Mouse (Mus musculus): ENCODE measurements around the gene Herpud2. TPM values are rescaled to one million over a fixed set of nuclear protein-coding genes. Genes with fewer than 3 reads are reported as not detected.
A peak's percentile ranks its signal among the peaks of the same experiment; 100 is the strongest.

The Herpud2 gene
- 10 to 100 TPM; 48.3 to 48.8 TPM for total RNA-seq (2021)
- long read RNA-seq, experiment 1, transcript Herpud2-201 (8 exons, 2,781 nt) = major isoform, 35 of 44 reads
- long read RNA-seq, experiment 1, partial matches to known transcripts = 3 of 44 reads
- long read RNA-seq, experiment 1, other reads (novel, unspliced or antisense) = 5 of 44 reads
- long read RNA-seq, experiment 2, transcript Herpud2-202 (1 exons, 3,955 nt) = minor isoform, 5 of 113 reads
- long read RNA-seq, experiment 2, transcript Herpud2-201 (8 exons, 2,781 nt) = major isoform, 91 of 113 reads
- long read RNA-seq, experiment 2, partial matches to known transcripts = 8 of 113 reads
- long read RNA-seq, experiment 2, other reads (novel, unspliced or antisense) = 9 of 113 reads

DNA sequence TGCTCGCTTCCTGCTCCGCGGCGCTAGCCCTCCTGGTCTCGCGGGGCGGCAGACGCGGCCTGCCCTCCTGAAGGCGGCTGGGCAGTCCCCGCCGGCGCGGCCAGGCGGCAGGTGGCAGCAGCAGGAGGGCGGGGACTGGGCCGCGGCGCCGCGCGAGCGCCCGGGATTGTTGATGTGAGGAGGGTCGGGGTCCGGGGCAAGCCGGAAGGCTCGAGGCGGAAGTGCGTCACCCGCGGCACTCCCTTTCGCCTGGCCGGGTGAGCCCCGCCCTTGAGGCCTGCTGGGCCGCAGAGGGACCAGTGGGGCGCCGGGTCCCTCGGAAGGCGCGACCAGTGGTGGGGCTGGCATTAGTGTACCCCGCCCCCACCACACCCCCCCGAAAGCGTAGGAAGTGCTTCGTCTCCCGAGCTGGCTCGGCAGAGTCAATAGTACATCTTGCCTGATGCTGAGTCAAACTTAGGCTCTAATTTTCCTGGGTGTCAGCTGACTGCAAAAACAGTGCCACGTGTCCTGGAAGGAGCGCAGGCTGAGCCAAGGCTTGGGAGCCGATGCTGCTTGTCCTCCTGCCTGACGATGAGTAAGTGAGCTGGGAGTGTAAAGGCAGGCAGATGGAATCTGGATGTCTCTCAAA lies at the start of gene Herpud2:
Gene Herpud2, minus strand, starts transcription at position 210 of the 631 bp plus-strand sequence.
- peak; percentile 86 for DNase-seq (ENCODE audit: low spot score in 2 of 2)

DNA sequence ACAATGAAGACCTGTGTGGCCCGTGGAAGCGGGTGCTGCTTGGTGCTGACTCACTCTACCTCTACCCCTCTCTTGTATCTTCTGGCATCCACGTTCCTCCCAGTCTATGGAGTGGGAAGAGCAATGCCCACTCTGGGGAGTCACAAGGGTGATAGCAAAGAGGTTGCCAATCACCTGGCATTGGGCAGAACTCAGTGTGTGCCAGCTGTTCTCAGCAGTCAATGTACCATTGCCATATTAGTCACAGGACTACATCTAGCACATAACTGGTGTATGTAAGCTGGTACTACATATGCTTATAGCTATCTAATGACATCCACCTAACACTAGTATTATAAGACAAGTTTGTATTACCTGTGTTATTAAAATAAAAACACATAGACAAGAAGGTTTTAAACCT lies 49.4 kb upstream of the Herpud2 start:
- no peak for DNase-seq (ENCODE audit: low spot score in 2 of 2)

DNA sequence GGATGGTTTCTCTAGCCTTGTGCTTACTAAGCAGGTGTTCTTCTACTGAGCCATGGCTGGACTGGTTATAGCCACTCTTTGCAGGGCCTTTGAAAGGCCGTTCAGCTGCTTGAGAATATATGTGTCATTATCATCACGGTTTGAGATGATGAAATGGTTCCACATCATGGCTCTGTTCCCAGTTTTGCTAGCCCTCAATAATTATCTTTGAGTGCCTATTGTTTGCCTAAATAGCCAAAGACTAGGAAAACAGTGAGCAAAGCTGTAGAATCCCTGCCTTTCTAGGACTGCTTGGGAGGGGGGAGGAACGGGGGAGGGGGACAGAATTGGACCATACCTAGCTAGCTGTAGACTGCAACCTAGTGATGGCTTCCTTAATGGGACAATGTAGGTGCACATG lies 48.5 kb upstream of the Herpud2 start:
- no peak for DNase-seq (ENCODE audit: low spot score in 2 of 2)

DNA sequence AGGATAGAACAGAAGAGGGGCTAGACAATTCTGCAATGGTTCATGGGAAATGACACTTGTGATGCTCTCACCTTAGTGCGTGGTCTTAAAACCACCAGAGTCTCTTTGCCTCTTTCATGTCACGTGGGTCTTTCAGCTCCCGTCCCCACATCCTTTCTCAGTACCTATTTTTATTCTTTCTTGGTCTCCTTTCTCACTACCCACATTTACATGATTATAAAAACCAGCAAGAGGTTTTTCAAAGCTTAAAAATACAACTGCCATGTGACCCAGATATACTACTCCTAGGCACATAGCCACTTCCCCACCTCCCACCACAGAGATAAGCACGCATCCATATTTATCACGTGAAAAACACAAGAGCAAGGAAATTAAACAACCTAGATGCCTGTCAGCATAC lies 45.1 kb upstream of the Herpud2 start:
- no peak for DNase-seq (ENCODE audit: low spot score in 2 of 2)

DNA sequence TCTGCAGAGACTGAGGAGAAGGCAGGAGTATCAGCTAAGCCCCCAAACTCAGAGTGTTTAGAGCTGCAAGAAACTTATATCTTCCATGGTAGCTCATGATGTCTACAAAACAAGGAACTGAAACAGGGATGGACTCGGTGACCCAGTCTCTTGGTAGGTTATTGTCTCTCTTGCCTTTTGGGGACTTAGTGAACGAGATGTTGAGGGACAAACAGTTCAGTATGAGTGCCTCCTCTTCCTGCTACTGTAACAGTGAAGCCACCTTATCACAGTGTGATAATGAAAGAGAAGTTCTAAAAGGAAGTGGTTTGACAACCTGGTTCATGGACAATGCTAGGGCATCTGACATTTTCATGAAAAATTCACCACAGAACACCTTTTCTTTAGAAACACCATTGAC lies 40.0 kb upstream of the Herpud2 start:
- DNase-seq (ENCODE audit: low spot score in 2 of 2) = no peak

DNA sequence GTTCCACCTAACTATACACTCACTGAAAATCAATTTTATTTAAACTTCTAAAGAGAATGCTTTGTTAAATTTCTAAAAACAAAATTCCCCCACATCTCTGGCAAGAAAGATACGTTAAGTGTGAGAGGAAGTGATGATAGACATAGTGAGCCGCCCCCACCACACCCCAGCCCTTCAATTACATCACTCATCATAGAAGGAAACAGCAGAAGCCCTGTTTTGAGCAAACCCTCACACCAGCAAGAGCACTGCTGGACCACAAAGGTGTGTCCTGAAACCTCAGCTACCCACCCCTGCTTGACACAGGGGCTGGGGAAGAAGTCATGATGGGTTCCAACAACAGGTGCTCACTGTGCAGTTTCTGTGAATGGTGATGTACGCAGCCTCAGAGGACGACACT lies 34.9 kb upstream of the Herpud2 start:
- DNase-seq (ENCODE audit: low spot score in 2 of 2) = no peak

DNA sequence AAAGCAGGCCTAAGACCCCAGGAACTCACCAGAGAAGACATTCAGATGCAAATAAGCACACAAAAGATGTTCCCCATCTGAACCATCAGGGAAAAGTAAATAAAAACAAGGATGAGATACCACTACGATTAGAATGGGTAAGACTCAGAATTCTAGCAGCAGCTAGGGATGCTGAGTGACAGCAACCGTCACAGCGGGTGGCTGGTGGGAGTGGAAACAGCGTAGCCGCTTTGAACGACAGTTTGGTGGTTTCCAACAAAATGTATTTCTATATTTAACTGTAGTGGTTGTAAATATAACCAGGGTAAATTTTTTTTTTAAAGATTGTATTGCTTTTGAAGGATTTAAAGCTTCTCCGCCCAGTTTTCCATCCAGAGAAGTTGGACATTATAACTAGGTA lies 34.2 kb upstream of the Herpud2 start:
- DNase-seq (ENCODE audit: low spot score in 2 of 2) = no peak

DNA sequence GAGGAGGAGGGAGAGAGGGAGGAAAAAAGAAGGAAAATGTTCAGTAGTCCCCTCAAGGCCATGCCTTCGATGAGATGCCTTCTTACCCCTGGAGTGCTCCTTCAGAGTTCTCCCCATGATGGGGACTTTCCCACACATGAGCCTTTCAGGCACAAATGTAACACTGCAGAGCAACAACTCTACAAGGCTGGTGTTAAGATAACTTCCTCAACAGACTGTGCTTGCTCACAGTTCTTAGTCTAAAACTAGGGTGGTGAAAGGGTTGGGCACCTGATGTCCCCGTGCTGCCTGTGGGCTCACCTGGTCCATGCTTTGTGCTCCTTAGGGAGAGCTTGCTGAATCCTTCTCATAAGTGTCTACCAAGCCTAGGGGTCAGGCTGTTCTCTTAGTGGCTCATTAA lies 33.0 kb upstream of the Herpud2 start:
- no peak for DNase-seq (ENCODE audit: low spot score in 2 of 2)

DNA sequence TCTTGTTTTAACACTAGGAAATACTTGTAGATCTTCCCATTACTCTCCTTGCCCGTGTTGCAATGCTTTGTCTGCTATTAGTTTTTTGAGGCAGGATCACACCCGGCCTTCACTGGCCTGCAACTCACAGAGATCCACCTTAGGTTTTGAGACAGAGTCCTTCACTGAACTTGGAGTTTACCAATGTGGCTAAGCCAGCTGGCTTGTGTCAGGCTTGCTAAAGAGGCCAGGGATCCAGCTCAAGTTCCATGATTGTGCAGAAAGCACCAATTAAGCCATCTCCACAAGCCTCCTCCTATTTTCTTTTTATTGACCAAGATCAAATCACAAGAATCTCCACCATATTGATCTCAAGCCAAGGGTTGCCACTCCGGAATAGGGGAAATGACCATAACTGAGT lies 26.4 kb upstream of the Herpud2 start:
- no peak for DNase-seq (ENCODE audit: low spot score in 2 of 2)

DNA sequence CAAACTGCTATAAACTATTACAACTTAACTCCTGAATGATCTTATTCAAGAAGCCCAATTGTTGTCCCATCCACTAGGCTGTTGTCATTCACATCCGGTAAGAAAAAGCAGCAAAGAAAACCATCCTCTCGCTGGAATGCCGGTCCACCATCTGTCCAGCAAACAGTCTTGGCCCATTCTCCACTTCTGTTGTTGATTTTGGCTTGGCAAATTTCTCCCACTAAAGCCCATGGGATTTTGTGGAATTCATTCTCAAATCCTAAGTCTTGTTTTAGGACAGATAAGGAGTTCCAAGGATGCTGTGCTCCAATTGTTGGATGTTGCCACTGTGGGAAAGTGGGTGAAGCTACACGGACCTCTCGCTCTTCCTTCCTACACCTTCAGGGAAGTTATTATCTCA lies 25.6 kb upstream of the Herpud2 start:
- no peak for DNase-seq (ENCODE audit: low spot score in 2 of 2)

DNA sequence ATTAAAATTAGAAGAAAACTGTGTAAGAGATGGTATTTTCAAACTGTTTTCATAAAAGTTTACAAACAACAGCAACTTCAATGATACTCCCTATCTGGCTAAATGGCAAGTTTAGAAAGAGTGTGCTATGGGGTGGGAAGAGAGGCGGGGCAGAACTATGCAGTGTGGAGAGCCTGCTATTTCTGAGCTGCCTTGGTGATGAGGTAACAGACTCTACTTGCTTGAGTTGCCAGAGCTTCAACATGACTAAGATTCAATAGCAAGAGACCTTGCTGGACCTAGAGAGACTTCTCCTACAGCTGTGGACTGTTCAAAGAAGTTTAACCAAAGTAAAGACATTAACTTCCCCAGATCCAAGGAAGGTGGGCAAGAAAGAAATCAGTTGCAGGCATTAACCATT lies 24.9 kb upstream of the Herpud2 start:
- no peak for DNase-seq (ENCODE audit: low spot score in 2 of 2)

DNA sequence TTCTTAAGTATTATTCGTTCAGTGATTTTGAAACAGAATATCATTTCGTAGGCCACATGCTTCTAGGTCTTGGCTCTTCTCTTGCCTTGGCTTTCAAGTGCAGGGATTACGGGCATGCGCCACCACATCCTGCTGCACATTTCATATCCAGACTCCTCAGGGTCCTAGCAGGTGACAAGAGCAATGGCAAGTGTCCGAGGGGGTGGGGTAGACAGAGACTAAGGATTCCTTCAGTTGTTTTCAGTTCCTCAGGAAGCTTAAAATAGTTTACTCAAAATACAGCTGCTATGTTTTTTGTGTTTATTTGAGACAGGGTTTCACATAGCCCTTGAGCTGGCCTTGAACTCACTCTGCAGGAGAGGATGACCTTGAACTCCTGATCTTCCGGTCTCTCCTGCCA lies 24.4 kb upstream of the Herpud2 start:
- DNase-seq (ENCODE audit: low spot score in 2 of 2) = no peak

DNA sequence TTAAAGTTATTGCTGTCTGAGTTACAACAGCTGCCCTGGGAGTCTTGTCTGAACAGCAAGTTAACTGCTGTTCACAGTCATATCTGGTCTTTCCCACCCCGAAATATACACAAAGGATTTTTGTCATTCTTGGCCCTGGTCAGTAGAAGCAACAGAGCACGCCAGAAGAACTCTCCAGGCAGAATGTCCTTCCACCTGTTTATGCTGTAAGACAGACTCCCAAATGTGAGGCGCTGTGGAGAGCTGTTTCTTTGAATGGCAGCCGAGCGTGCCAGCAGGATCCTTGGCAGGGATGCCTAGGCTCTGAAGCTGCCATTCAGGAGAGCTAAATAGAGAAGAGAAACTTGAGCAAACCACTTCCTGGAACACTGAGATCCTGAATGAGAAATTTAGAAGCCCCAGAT lies 23.4 kb upstream of the Herpud2 start:
- DNase-seq (ENCODE audit: low spot score in 2 of 2) = no peak

DNA sequence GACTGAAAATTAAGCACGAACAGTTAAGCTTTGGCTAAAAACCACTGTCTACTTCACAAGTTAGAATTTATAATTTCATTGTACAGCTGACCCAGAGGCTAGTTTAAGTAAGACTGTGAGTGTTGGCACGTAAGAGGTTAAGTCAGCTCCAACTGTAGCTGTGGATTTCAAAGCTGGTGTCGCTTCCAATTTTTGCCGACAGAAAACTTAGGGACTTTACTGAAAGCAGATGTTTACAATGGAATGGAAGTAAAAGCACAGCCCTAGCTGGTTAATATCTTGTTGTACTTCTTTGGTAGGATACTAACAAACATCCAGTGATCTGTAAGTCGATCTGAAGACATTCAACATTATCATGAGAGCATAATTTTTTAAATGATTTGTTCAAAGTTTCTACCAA lies 23.0 kb upstream of the Herpud2 start:
- DNase-seq (ENCODE audit: low spot score in 2 of 2) = no peak

DNA sequence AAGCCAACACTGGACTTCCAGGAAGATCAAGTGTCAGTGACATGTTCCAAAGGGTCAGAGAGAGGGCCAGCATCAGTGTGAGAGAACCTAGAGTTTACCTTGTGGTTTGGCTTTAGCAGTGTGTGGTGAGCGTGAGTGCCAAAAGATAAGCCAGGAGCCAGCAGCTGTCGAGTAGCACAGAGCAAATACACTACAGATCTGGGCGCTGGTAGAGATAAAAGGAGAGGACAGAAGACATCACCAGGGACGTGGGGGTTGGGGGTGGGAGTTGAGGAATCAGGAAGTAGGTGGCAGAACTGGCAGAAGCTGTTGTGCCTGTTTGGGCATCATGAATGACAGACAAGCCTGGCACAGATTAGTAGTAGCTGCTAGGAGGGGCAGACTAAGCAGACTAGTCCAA lies 21.6 kb upstream of the Herpud2 start:
- DNase-seq (ENCODE audit: low spot score in 2 of 2) = no peak

DNA sequence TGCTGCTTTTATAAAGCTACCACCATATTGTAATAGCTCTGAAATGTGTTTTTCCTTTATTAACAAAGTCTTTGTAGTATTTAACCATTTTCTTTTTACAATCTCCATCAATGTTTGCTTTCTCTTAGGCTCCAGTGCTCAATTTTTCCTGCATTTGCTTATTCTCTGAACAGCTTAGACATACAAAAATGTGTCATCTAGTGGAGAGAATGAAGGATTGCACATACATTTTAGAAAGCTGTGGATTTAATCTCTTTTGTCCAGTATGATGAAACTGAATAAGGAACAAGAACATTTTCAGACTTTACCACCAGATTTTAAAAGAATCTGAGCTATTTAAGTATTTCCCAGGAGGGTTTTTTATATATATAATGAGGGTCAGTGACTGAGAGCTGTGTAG lies 18.0 kb upstream of the Herpud2 start:
- DNase-seq (ENCODE audit: low spot score in 2 of 2) = no peak

DNA sequence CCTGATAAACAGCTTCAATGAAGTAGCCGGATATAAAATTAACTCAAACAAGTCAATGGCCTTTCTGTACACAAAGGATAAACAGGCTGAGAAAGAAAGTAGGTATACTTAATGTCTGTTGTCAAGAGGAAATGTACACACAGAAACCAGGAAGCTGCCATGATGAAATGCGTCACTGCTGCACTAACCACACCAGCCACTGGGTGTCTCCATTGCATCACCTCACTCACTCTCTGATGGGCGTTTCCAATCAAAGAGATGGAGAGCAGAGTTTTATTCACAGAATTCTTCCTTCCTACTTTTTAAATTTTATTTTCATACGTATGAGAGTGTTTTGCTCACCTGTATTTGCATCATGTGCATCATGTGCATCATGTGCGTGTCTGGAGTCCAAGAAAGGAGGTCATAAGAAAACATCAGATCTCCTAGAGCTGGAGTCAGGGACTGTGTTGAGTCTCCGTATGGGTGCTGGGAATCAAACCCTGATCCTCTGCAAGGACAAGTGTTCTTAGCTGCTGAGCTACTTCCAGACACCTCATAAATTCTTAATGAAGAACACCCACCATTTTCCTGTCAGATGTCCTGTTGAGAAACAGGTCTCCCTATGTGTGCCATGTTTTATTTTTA lies 16.0 kb upstream of the Herpud2 start:
- peak; percentile 13 to 58 for DNase-seq (ENCODE audit: low spot score in 2 of 2)

DNA sequence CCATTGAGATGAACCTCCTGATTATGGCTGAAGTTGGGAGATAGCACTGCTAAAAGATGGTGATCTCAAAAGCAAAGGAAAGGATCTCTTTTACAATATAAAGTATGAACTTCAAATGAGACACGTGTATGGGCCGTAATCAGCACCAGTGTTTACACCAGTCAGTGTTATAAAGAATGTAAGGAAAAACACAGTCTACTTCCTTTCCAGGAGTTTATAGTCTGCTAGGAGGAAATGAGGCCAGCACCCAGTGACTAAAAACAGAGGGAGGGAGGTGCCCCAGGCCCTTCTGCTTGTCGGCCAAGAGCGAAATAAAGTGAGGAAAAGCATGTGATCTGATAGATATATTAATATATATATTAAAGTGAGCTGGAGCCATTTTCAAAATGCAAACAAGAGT lies 6.6 kb upstream of the Herpud2 start:
- no peak for DNase-seq (ENCODE audit: low spot score in 2 of 2)

DNA sequence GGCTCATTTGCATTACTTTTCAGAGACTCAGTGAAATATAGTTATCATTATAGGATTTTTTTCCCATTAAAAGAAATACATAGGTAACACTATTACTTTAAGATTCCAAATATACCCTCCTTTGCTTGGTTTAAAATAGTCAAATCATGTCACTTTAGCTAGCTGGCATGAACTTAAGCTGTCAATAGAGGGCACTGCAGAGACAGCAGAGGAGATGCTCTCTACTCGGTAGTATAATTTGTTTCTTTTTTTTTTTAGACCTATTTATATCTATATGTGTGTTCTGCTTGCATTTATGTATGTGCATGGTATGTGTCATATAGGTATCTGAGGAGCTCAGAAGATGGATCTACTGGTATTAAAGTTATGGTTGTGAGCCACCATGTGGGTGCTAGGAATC lies 4.8 kb upstream of the Herpud2 start:
- no peak for DNase-seq (ENCODE audit: low spot score in 2 of 2)

DNA sequence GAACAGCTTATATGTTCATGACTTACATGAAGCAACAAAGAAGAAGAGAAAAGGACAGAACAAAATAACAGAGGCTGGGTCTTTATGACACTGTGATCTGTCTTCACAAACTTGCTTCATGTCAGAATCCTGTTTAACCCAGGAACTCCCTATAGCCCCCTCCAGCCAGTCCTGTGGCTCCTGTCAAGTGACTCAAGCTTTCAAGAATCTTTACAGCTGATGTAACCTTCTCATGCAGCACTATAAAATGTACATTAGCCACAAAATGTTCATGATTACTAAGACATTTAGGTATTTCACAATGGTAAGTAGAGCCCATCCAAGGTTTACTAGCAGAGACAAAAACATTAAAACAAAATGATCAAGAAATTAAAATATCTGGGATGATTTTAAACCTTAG lies 1.4 kb upstream of the Herpud2 start:
- DNase-seq (ENCODE audit: low spot score in 2 of 2) = no peak

DNA sequence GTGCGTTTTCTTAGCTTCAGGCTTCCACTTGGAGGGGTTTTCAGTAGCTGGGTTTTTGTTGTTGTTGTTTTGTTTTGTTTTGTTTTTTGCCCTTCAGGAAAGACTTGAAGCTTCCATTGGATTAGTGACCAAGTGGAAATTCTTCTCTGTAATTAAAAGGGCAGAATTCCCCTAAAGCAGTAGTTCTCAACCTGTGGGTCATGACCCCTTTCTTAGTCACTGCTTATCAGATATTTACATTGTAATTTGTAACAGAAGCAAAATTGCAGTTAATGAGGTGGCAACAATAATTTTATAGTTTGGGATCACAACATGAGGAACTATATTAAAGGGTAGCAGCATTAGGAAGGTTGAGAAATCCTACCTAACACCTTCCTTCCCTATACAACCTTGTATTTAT lies 837 bp upstream of the Herpud2 start:
- no peak for DNase-seq (ENCODE audit: low spot score in 2 of 2)

DNA sequence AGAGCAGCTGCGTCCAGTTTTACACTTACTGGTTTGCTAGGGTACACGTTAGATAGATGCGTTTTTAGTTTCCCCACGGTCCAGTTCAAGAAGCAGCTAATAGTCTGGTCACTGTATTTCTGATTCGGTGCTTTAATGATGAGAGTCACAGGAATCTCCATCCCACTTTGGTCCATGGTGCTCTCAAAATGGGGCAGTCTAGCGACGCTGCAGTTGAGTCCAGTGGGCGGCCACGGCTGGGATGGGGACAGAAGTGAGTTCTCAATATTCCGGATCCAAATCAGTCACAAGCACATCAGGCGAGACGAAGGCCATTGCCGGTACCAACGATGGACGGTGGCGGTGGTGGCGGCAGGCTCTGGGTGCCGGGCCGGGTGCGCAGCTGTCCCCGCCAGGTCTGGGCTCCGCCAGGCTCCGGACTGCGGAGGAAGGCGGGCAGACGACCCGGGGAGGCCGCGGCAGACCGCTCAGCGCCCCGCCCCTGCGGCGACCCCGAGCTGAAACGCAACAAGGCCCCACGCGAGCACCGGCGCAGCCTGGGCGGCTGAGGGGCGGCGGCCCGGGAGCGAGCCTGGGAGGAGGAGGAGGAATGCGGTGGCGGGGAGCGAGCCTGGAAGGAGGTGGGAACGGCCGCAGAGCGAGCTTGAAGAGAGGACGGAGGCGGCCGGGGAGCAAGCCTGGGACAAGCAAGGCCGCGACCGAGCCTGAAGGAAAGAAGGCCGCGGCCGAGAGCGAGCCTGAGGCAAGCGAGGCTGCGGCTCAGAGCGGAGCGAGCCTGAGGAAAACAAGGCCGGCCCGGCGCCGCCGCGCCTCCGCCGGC lies 619 bp downstream of the Herpud2 start:
- DNase-seq (ENCODE audit: low spot score in 2 of 2) = peak; percentile 55 to 59
